Mouse (Mus musculus) C2C12 (cell line): ENCODE measurements at regions not wholly inside any gene's neighbourhood (a gene's known extent, or its start where the extent isn't known, plus 50 kb on each side); places are given as distances from the start of the nearest gene placed in this dataset.

Source experiments
- H3K27me3 ChIP-seq: one replicate; pipeline ENCODE4 v1.6.1; 2011; ENCODE audit not compliant: control insufficient read depth, insufficient read depth, insufficient read length
- H3K36me3 ChIP-seq: one replicate; pipeline ENCODE4 v1.6.1; 2011; ENCODE audit not compliant: control insufficient read depth, insufficient read depth
- H3K4me3 ChIP-seq: one replicate; pipeline ENCODE4 v1.5.1; 2011; ENCODE audit warnings: mild to moderate bottlenecking, control low read depth; ENCODE audit not compliant: poor library complexity, insufficient read depth, severe bottlenecking
- H3K79me2 ChIP-seq: one replicate; pipeline ENCODE4 v1.6.1; 2011; ENCODE audit not compliant: control insufficient read depth, insufficient read depth
- H3K79me3 ChIP-seq: one replicate; pipeline ENCODE4 v1.6.1; 2011; ENCODE audit warnings: low read depth, control low read depth
- H3ac ChIP-seq: one replicate; pipeline ENCODE3; 2011; ENCODE audit warnings: low read depth; ENCODE audit not compliant: control insufficient read depth, insufficient read length
- CEBPB ChIP-seq: IDR thresholded peaks from one replicate; pipeline ENCODE4 v1.6.1; 2011; ENCODE audit warnings: low read depth, mild to moderate bottlenecking, control low read depth, moderate library complexity
- CTCF ChIP-seq: IDR thresholded peaks from one replicate; pipeline ENCODE4 v1.5.1; 2011; ENCODE audit not compliant: control insufficient read depth, insufficient read depth, insufficient read length
- FOSL1 ChIP-seq: IDR thresholded peaks from one replicate; pipeline ENCODE4 v1.8.0; 2011; ENCODE audit warnings: mild to moderate bottlenecking, low read length; ENCODE audit not compliant: poor library complexity, insufficient read depth, severe bottlenecking
- MAX ChIP-seq: IDR thresholded peaks from one replicate; pipeline ENCODE4 v1.6.1; 2011; ENCODE audit warnings: mild to moderate bottlenecking, control low read depth
- MYOD1 ChIP-seq: IDR thresholded peaks from one replicate; pipeline ENCODE4 v1.6.1; 2011; ENCODE audit warnings: low read depth; ENCODE audit not compliant: control insufficient read depth, insufficient read length
- MYOG ChIP-seq: IDR thresholded peaks from one replicate; pipeline ENCODE4 v1.6.1; 2011; ENCODE audit not compliant: control insufficient read depth, insufficient read length; ENCODE audit errors: extremely low read depth
- USF1 ChIP-seq: IDR thresholded peaks from one replicate; pipeline ENCODE4 v1.6.1; 2011; ENCODE audit warnings: low read depth, mild to moderate bottlenecking, control low read depth, moderate library complexity

DNA sequence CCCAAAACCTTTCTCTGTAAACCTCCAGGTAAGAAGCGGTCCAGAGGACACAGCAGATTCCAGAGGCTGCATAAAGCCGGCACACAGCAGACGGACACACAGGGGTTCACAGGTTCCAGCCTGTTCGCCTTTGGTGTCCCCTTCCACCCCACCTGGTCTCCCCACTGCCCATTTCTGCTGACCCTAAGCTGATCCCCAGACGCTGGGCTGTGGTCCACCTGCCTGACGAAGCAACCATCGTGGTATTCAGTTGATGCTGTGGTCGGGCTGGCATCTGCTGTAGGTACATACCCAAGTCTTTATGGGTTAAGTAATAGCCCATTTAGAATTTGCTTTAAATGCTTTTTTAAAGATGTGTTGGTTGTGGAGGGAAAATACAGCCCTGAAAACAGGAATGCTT is 78.4 kb upstream of the Errfi1 start:
- Histone ChIP-seq H3K27me3 (no peaks in the 10 kb centered on the region), H3ac (no peak overlapping the region), H3K79me2 (no peaks in the 10 kb centered on the region), H3K79me3 (no peaks in the 10 kb centered on the region), H3K36me3 (no peaks in the 10 kb centered on the region), H3K4me3 (no peak overlapping the region)
- TF ChIP-seq MYOG = no peak

GRCm38 (mm10) chr4:150774289-150774914 is 79.3 kb upstream of the Errfi1 start:
- Histone ChIP-seq H3K79me3 (no peaks in the 10 kb centered on the region), H3K36me3 (no peaks in the 10 kb centered on the region), H3K27me3 (no peaks in the 10 kb centered on the region), H3ac (no peak overlapping the region), H3K4me3 (no peak overlapping the region), H3K79me2 (no peaks in the 10 kb centered on the region)
- TF ChIP-seq USF1 (no peak), MYOD1 (no peak), MYOG (no peak), CTCF (no peak), CEBPB (no peak), FOSL1 (no peak), MAX (no peak)

DNA sequence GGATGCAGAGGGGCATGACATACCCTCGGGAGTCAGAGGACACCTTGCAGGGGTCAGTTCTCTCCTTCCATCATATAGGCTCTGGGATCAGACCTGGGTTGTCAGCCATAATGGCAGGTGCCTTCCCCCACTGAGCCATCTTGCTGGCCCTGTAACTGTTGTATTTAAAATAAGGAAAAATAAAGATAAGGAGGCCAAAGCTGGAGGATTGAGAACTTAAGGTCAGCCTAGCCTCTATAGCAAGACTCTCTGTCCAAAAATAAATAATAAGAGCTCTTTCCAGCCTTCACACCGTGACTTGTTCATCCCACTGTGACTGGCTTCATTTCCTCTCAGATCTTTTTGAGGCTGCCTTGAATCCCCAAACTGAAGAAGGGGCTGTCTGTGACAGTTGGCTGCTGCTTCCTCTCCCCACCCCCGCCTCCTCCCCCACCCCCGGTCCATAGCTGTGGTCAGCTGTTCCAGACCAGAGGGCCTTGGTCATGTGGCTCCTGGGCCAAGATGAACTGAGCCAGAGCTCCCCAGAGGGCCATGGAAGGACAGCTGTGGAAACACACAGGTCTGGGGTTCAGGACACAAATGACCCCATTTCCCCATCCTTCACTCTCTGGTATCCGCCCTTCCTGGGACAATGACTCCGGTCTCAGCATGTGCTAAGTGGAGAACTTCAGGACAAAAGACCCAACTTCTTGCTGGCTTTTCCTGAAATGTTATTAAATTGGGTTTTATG is 81.6 kb upstream of the Errfi1 start:
- TF ChIP-seq MYOG = no peak
- peak; percentile 87 for TF ChIP-seq MYOD1
- no peak for TF ChIP-seq CTCF
- TF ChIP-seq CEBPB = no peak
- peak; percentile 16 for TF ChIP-seq USF1
- H3K79me3 ChIP-seq = no peaks in the 10 kb centered on the region

DNA sequence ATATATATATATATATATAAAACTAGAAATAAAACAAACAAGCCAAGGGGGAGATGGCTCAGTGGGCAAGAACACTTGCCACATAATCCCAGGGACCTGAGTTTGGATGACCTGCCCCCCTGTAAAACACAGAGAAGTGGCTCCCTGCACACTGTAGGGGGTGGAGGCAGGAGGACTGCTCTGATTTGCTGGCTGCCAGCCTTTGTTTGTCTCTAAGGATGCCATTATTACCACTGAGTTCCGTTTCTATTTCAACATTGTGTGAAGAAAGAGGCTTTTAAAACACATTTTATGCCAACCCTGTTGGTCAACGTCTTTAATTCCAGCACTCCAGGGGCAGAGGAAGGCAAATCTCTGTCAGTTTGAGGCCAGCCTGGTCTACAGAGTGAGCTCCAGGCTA is 82.2 kb upstream of the Errfi1 start:
- Histone ChIP-seq H3K79me2 (no peaks in the 10 kb centered on the region), H3K79me3 (no peaks in the 10 kb centered on the region), H3K27me3 (no peaks in the 10 kb centered on the region), H3K36me3 (no peaks in the 10 kb centered on the region), H3ac (no peak overlapping the region), H3K4me3 (no peak overlapping the region)
- TF ChIP-seq USF1 (no peak), CEBPB (no peak), MYOG (no peak), MYOD1 (no peak)

More for the DNA sequence above, 81.6 kb upstream of the Errfi1 start:
- Histone ChIP-seq H3K36me3 (no peaks in the 10 kb centered on the region), H3K4me3 (no peak overlapping the region), H3ac (no peak overlapping the region), H3K79me2 (no peaks in the 10 kb centered on the region), H3K27me3 (no peaks in the 10 kb centered on the region)

GRCm38 (mm10) chr4:150769043-150769442 is 84.7 kb upstream of the Errfi1 start:
- no peaks in the 10 kb centered on the region for H3K27me3 ChIP-seq
- TF ChIP-seq MYOD1 (no peak), USF1 (peak; percentile 88)

DNA sequence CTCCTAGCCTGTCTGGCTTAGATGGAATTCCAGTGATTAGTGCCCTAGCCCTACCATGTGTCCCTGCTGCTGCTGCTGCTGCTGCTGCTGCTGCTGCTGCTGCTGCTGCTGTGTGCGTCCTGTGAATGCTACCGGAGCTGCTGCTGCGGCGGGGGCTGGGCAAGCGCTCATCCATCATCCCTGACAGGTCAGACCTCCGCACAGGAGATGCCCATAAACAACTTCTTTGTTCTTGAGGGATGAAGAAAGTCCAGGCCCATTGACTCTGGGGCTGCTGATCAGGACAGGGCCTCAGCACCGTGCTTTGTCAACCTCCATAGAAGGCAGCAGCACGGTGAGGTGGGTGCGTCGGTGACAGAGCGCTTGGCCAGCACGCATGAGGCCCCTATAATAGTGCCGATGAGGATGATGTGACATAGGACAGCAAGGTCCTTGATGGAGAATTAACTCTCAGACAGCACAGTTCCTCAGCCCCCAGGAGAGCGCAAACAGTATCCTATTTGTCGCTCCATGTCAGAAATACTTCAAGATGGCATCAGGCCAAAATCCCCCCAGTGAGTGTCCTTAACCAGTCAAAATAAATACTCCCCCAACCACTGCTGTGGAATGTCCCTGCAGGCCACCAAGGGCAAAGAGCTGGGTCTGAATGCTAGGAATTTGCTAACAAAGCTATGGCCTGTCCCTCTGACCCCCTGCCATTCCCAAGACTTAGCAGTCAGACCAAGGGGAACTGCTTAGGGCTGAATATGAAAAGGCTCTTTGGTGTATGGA is 95.1 kb upstream of the Errfi1 start:
- TF ChIP-seq FOSL1 = no peak
- TF ChIP-seq CEBPB = no peak
- TF ChIP-seq CTCF = no peak
- TF ChIP-seq MAX = no peak
- TF ChIP-seq MYOD1 = no peak
- no peak for TF ChIP-seq MYOG
- no peak for TF ChIP-seq USF1
- Histone ChIP-seq H3K79me2 (no peaks in the 10 kb centered on the region), H3K27me3 (no peaks in the 10 kb centered on the region), H3K79me3 (no peaks in the 10 kb centered on the region), H3ac (no peak overlapping the region), H3K4me3 (no peak overlapping the region), H3K36me3 (no peaks in the 10 kb centered on the region)

More at GRCm38 (mm10) chr4:150769043-150769442, 84.7 kb upstream of the Errfi1 start:
- Histone ChIP-seq H3ac (no peak overlapping the region), H3K79me3 (no peaks in the 10 kb centered on the region), H3K79me2 (no peaks in the 10 kb centered on the region), H3K36me3 (no peaks in the 10 kb centered on the region), H3K4me3 (no peak overlapping the region)
